Mouse (Mus musculus): ENCODE results near the gene Clstn2.

Clstn2 gene

DNA sequence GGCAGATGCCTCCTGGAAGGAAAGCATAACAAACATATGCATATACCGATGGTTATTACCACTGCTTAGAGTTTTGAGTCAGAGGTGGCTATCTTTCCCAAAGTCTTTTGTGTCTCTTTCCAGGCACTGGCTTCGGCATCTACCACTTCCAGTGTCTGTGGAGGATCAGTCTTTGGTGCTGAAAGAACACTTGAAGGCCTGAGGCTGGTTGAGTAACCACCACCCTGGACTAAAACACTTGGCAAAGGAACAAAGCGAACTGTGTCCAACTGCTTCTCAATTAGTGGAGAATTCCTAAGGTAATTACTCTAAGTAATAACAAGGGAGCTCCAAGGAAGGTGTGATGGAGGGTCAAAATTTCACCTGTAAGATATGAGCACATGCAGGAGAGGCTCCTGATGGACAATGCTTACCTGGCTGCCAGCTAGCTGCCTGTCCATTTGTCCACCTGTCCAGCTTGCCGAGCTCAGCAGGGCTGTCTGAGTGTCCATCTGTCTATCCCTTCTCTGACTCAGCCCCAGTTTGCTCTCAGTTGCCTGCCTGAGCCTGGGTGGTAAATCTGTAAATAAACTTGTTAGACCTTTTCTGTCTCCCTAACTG lies 346.1 kb downstream of the Clstn2 start:
- intact Hi-C loops (cut with DNase I): no loop called here

DNA sequence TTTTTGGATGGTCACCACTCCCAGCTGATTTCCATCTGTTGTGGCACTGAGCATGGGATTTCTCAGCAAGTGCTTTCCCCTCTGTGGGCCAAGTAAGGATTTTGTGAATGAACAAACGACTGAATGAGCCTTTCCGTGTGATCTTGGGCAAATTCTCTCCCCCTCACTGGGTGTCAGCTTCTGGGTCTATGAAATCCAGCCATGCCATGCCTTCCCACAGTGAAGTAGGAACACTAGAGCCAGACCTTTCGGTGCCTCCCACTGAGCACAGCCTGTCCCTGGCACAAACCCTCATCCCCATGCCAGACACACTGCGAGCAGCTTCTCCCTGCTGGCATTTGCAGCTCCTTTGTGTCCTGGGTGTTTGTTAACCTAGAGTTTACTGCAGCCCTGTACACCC lies 347.3 kb downstream of the Clstn2 start:
- intact Hi-C loops (cut with DNase I): no loop called here

DNA sequence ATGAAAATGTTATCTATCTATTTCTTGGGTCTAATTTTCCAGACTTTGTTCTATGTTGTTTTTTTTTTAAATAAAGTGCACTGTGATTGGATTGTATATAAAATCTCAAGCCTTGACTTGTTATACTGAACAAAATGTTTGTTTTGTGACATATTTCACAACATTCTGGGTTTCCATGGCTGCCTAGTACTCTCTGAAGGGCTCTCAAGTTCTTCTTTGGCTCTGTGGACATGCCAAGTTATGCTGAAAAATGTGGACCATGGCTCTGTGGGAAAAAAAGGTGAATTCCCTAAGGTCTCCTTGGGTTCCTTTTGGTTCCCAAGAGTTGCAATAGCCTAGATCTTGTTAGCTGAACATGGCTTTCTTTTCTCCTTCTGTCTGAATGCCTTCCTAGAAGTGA lies 353.1 kb downstream of the Clstn2 start:
- intact Hi-C loops (cut with DNase I): no loop called here

DNA sequence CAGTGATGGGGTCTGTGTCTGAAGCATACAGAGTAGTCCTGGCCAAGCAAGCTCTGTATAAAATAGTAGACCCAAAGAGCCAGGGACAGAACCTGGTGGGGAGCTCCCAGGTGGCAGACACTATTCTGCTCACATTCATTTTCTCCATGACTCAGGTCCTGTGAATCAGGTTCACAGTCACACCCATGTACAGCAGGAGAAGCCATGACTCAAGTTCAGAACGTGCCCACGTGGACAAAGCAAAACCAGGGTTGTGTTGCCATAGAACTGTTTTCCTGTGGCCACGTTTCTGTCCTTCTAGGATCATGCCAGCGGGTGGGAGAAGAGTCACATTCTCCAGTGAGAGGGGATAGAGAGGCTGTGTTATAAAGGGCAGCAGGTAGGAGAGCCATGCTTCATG lies 353.9 kb downstream of the Clstn2 start:
- intact Hi-C loops (cut with DNase I): no loop called here

DNA sequence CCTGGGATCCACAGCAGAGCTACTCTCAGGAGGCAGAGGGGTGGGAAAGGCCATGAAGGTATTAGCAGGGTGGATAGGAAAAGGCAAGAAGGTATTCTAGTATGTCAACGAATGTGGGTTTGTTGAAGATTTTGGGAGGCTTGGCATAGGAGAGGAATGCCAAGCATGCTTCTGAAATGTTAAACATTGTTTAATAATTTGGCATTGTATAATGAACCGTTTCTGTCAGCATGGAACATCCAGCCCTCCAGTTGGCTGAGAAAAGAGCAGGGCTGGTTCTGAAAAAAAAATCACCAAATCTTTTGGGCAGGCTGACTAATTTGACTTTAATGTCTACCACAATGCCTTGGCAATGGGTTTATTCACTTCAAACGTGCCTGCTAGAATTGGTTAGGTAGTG lies 355.9 kb downstream of the Clstn2 start:
- intact Hi-C loops (cut with DNase I): no loop called here

DNA sequence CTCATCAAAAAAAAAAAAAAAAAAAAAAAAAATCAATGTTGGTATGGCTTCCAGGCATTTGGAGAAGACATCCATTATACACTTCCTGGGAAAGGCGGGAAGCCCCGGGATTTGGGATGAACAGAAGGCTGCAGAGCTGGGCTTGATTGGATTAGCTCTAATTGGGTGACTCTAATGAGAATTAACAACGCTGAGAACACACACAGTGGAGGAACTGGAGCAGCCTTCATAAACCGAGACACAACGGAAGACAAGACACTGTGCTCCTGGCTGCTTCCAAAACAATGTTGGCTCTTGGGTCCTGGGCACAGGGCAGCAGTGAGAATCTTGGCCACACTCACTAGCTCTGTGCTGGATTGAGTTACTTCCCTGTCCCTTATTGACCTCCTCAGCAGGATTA lies 360.3 kb downstream of the Clstn2 start:
- intact Hi-C loops (cut with DNase I): no loop called here

DNA sequence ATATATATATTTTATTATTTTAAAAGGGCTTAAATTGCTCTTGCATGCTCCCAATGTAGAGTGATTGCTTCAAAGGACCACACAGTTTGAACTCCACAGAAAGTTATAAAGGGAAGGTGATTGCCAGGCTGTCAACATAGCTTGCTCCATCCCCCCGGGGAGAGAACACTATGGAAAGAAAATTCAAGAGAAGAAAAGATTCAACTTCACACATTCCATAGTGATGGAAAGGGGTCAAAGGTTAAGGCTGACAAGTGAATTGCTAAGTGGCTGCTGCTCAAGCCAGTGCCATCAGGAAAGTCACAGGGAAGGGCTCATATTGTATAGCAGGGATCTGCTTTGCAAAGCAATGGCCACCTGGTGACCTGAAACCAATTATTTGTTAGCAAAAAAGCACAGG lies 360.8 kb downstream of the Clstn2 start:
- intact Hi-C loops (cut with DNase I): no loop called here

DNA sequence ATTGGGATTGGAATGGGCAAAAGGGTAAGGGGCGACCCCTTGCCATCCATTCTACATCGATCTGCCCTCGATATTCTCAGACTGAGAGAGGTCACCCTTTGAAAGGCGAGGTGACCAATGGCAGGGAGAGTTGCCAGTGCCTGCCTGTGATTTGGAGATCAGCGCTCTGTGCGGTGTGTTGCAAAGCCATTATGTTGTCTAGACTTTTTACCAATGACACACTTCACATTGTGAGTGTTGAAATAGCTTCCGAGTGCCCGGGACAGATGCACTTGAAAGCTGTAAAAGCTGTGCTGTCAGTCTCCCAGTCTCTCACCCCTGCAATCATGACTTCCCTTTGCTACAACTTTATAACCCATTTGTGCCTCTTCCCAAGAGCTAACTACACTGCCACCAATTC lies 362.3 kb downstream of the Clstn2 start:
- intact Hi-C loops (cut with DNase I): no loop called here

DNA sequence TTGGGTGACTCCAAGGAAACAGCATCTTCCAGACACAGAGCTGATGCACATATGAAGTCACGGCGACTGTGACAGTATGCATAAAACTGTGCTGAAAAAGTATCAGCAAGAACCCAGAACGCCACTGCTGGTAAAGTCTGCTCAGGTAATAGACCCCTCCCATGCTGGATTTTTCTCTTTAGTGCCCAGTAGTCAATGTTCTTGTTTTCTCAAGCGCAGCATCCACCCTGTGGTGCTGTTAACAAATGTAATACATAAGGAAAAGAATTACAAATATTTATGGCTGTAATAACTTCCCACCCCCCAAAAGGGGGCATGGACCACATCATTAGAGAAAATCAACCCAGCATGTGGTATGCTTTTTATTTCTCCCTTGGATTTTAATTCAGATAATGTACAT lies 372.0 kb downstream of the Clstn2 start:
- intact Hi-C loops (cut with DNase I): no loop called here

DNA sequence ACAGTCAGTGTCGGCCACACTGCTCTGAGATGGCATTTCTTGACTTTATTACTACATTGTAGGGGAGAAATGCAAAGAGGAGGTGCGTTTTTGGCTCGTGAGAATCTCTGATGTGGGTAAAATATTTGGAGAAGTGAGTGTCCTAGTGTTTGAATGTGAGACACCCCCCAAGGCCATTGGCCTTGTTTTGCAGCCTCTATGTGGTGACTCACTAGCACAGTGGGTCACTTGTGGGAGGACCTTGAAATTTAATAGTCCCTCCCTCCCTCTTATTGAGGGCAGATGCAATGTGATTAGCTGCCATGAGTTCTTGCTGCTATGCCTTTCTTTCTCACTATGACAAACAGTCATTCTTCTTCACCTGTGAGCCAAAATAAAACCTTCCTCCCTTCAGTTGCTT lies 374.2 kb downstream of the Clstn2 start:
- intact Hi-C loops (cut with DNase I): no loop called here

DNA sequence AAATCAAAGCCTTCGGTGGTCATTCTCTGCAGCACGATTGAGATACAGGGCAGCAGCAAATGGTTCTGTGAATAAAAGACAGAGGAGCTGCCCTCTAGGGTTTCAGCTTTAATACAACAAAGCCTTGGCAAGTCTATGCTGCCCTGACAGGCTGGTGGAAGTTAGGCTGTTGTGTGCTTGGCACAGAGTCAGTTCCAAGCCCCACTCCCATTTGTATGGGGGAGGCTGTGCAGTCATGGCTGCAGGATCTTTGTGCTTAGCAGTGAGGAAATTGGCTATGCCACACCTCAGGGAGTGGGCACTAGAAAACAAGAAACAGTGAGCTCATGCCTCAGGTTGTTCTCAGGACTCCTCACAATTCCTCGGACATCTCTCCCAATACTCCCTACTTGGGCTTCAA lies 384.6 kb downstream of the Clstn2 start:
- intact Hi-C loops (cut with DNase I): no loop called here

DNA sequence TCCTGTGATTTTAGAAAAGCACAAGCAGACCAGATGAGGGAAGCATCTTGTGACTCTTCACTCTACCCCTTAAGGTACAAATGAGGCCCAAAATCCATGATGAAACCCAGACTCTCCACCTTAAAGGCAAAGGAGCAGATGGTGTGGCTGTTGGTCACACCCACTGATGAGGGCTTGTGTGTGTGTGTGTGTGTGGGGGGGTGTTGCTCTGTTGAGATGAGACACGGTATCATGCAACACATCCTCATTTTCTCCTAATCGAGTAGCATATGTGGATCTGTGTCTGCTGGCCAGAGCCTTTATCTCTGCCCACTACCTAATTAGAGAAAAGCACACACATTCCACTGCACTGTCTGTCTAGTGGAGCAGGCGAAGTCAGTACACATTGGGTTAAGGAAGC lies 387.2 kb downstream of the Clstn2 start:
- intact Hi-C loops (cut with DNase I): no loop called here

DNA sequence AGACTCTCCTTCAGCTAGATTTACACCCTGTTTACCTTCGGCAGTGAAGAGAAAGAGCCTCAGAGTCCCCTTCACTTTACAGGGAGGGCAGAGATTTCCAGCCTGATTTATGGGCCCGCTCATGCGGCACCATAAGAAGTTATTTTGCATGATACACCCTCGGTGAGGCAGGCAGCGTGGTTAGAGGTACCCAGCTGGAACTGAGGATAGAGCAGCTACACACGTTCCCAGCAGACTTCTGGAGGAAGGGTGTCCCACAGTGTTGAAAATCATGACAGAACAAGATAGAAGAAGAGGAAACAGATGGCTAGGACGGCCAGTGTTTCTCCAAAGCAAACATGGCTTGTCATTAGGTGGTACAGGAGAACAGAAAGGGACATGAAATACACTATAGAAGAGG lies 390.6 kb downstream of the Clstn2 start:
- intact Hi-C loops (cut with DNase I): no loop called here

DNA sequence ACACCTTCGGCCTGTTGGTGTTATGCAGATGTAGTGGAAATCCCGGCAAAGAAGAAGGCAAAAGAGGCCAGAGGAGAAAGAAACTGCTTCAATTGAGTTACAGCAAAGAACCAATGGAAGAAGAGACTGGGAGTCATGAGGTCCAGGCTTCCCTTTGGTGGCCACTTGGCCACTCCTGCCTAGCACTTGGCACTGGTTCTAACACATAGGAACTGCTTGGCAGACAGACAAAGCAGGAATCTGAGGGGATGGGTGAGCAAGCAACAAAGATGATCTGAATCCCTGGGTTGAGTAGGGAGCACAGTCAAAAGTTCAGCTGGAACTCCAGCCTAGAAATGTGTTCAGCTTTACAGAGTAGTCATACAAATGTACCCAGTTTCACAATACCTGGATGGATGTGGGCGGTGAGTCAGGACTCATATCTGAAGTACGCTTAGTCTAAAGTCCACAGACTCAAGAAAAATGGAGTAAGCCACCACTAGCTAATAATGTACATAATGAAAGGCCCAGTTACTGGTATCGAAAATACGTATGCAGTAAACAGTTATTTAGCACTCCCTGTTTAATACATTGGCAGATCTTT lies 392.9 kb downstream of the Clstn2 start:
- intact Hi-C loops (cut with DNase I): no loop called here

DNA sequence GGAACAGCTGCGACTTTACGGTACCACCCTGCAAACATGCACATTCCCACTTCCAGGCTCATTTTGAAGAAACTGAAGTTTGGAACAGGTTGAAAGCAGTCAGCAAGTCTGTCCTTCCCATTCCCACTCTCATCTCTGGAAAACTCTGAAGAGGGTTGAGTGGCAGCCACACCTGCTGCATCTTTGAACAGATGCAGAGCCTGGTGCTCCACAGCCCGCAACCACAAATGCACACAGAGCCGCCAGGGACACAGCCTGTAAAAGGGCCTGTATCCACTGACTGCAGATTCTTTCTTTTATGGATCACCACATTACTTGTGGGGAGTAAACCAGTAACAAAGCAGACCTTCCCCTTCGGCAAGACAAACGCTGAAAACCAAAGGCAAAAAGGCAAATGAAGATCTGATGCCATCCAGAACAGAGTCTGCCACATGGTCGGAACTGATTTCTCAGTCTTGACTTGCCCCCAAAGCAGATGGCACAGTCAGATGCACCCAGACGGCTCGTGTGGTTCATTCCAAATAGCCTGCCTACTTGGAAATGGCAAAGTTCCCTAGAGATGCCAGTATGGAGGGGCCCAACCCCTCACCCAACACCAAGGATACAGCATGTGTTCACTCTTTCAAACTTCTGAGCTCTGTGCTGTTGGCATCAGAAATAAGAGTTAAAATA lies 394.2 kb downstream of the Clstn2 start:
- intact Hi-C loops (cut with DNase I): no loop called here

DNA sequence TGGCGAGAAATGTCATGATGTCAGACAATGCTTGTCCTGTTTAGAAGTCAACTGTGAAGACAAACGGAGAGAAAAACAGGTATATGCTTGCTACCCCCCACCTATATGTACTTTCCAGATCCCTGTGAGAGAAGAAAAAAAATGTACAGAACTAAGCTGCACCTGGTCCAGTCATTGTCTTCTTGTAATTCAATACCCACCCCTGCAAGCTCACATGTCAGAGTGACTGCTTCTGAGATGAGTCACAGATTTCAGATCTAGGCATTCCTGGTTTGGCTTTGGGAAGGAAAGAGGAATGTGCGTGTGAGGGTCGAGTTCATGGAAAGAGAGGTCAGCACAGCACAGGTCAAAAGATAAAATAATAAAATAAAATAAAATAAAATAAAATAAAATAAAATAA lies 397.6 kb downstream of the Clstn2 start:
- intact Hi-C loops (cut with DNase I): no loop called here

DNA sequence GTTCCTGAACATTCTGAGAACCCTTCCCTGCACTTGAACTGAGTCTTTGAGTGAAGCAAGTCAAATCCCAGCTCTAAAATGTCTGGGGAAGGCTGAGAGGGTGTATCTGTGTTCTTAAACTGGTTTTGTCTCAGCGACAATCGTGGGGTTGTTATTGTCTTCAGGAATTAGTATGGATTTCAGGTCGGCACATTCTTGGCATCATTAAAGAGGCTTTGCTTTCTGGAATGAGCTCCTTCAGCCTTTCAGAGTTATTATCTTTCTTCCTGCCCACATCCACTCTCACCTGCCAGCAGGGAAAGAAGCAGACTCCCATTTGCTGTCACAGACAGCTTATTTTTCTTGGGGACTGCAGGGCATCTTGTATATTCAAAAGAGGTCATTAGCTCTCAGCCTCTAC lies 398.1 kb downstream of the Clstn2 start:
- intact Hi-C loops (cut with DNase I): no loop called here

DNA sequence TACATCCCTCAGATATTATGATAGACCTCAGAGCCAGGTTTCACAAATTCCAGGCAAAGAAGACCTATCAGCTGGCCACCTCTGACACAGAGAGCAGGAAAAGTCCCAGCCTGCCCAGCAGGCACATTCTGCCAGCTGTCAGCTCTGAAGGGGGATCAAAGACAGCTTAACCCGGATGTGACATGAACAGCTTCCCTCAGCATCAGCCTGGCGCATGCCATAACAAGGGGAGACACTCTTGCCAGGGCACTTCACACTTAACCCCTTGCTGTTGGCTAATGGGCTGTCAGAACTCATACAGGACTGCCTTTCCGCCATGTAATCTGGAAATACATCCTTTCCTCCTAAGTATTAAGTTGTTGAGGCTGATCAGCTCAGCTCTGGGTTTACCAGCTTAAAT lies 403.8 kb downstream of the Clstn2 start:
- intact Hi-C loops (cut with DNase I): no loop called here

DNA sequence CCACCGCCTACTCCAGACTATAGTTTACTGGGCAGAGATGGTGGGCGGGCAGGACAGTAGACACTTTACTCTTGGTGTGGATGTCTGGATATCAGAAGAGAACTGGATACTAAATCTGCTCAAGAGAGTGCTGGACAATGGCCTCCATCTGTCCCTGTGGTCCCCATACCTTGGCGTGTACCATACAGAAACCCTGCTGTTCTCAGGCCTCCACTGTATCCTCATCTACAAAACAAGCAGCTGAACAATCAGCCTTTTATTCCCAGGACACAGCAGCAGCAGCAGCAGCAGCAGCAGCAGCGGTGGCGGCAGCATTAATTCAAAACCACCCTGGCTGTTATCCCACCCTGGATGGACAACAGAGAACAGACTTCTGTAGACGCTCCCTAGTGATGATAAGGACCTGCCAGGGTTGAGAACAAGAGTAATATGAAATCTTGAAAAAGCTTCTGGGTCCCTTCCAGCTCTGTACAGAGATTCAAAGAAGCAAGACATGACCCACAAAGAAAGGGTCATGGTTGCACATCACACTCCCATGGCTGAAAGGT lies 404.5 kb downstream of the Clstn2 start:
- intact Hi-C loops (cut with DNase I): no loop called here

DNA sequence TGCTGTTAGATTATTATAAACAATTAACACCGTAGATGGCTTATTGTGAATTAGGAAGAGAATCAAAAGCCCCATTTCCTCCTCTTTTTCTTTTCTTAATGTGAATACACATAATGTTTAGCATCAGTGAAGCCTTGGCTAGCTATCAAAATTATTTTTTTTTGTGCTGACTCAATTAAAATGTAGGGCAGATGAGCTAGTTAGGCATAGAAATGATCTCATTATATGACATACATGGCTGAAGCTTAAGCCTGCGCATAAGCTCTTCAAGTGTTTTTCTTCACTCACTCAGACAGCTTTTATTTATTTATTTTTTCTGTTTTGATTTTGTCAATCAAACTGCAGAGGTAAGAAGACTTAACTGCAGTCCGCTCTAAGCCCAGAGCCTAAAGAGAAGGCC lies 405.1 kb downstream of the Clstn2 start:
- intact Hi-C loops (cut with DNase I): no loop called here

DNA sequence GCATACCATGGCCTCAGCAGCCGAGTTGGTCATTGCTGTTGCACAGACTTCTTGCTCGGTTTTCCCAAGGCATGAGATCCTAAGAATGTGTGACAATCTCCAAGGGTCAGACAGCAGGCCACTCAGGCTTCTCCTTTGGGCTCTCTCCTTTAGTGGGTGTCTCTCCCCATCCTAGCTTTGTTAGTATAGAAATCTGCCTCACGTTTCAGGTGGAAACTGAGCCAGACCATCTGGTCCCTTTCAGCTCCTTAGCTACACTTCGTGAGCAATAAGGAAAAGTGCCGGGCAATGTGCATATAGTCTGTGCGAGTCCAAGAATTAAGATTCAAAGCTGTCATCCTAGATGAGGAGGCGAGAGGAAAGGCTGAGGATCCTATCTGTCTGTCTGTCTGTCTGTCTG lies 422.4 kb downstream of the Clstn2 start:
- intact Hi-C loops (cut with DNase I): no loop called here

DNA sequence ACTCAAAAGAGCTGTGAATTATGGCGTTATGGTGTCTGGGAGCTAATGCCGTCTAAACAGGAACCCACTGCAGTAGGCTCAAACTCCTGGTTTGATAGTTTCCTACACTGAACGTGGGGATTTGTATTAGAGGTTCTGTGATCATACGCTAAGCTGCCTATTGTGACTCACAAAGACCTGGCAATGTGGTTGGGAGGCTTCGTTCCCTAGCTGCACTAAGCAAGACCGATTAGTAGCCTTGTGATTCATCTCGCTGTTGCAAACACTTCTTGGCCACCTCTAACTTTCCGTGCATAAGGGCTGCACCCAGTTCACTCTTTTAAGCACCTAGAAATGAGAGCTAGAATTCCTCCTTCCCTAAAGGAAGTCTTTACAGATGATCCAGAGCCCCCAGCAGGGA lies 429.3 kb downstream of the Clstn2 start:
- intact Hi-C loops (cut with DNase I): no loop called here

DNA sequence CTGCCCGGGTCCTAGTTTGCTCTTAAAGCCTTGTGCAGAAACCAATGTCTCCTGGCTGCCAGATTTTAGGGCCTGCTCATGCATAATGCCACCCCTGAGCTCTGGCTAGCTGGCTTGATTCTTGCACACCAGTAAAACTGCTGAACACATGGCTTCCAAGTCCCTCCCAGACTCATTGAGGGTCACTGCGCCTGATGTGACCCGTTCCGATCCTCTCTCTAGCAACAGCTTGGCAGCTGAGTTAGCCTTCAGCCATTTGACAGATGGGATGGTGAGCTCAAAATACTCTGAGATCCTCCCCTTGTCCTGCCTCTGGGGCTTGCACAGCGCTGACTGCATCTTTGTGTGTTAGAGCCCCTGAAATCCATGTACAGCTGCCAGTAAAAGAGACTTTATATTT lies 430.5 kb downstream of the Clstn2 start:
- intact Hi-C loops (cut with DNase I): no loop called here

Data from adrenal gland (tissue).